Mouse (Mus musculus): ENCODE results near the gene Pemt.

- TF ChIP-seq CTCF (IDR thresholded peaks at IDR 0.05; ENCODE audit: borderline replicate concordance, insufficient read depth, low read length) (no peak), POLR2A (IDR thresholded peaks at IDR 0.05; ENCODE audit: low read depth, low read length) (no peak)
Observed at GRCm38 (mm10) chr11:59940645-59941044, 105.6 kb downstream of the Pemt start.
